Mouse (Mus musculus) thymus, adult 2 months (tissue): ENCODE results near the gene Olfr1371.

Experiments
- CTCF ChIP-seq: fragments of 200-500 bp; IDR thresholded peaks from 2 replicates; pipeline ENCODE4 v1.5.1; 2012; ENCODE audit warnings: mild to moderate bottlenecking, control low read depth, low read length, moderate library complexity, borderline replicate concordance; ENCODE audit not compliant: control insufficient read depth, poor library complexity, insufficient read depth; ENCODE audit errors: extremely low read depth
- POLR2A ChIP-seq: fragments of 200-500 bp; IDR thresholded peaks from 2 replicates; pipeline ENCODE4 v1.6.1; 2012; ENCODE audit warnings: mild to moderate bottlenecking, low read length, control low read depth, moderate library complexity; ENCODE audit not compliant: control insufficient read depth, poor library complexity, insufficient read depth; ENCODE audit errors: extremely low read depth

DNA sequence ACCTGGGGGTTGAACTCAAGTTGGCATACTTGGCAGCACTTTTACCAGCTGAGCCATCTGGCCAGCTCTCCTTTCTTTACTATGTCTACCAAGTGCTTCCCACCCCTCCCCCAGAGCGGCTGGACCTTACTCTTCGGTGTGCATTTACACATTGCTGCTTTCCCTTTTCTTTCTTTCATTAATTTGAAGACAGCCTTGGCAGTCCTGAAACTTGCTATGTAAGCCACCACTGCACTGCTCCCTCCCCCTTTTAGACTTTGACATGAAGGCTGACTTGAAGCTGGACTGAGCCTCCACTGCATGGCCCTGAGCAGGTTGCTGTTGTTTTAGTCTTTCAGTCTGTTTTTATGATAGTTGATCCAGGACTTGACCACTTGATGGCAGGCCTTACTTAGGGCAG, 35.7 kb upstream of the Olfr1371 start:
- TF ChIP-seq CTCF (no peak), POLR2A (no peak)
